Mouse (Mus musculus) embryonic fibroblast, embryonic 13.5 days (primary cell): ENCODE data around the gene Xrcc3.

Source experiments
- CTCF ChIP-seq: IDR thresholded peaks from 2 replicates; pipeline ENCODE4 v1.5.1; 2011; ENCODE audit warnings: mild to moderate bottlenecking, control low read depth, low read length, moderate library complexity, borderline replicate concordance; ENCODE audit not compliant: insufficient read depth
- POLR2A ChIP-seq: IDR thresholded peaks from 2 replicates; pipeline ENCODE4 v1.6.1; 2011; ENCODE audit warnings: low read depth, mild to moderate bottlenecking, control low read depth, low read length, moderate library complexity

DNA sequence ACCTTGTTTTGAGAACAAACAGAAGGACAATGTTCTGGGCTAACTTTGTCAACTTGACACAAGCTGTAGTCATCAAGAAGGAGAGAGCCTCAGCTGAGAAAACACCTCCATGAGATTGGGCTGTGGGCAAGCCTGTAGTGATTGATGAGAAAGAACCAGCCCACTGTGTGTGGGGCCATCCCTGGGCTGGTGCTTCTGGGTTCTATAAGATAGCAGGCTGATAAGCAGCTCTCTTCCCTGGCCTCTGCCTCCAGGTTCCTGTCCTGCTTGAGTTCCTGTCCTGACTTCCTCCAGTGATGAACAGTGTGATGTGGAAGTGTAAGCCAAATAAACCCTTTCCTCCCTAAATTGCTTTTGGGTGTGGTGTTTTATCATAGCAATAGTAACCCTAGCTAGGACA, 59.0 kb downstream of the Xrcc3 start:
- no peak for TF ChIP-seq POLR2A
- TF ChIP-seq CTCF: no peak
